ENCODE assay signal across 8 mouse cellular contexts in genomic region chr19:4511116-4511841, GRCm38 (mm10). TPM values are rescaled to one million over a fixed set of nuclear protein-coding genes. Genes with fewer than 3 reads are reported as not detected.
DNase-seq lines count a peak whose midpoint lies in the region; ATAC-seq and TF ChIP-seq lines count a peak whose summit lies in the region.

No protein-coding gene starts in this region.

- no peaks in the 10 kb centered on the region for H3K36me3 ChIP-seq in lung, embryonic 14.5 days (ENCODE audit: insufficient read depth)
- H3K36me3 ChIP-seq in embryonic facial prominence, embryonic 15.5 days = no peaks in the 10 kb centered on the region
- no peaks in the 10 kb centered on the region for H3K36me3 ChIP-seq in limb, embryonic 10.5 days
- H3K36me3 ChIP-seq in neural tube, embryonic 15.5 days = no peaks in the 10 kb centered on the region

- H3K27ac ChIP-seq in lung, embryonic 14.5 days (ENCODE audit: low read depth) = no peak overlapping the region
- no peak overlapping the region for H3K27ac ChIP-seq in embryonic facial prominence, embryonic 15.5 days (replicated peaks)
- H3K27ac ChIP-seq in limb, embryonic 10.5 days = no peak overlapping the region
- no peak overlapping the region for H3K27ac ChIP-seq in neural tube, embryonic 15.5 days (replicated peaks)

- no peaks in the 10 kb centered on the region for H3K9me3 ChIP-seq in lung, embryonic 14.5 days (ENCODE audit: low read depth, low read length)
- H3K9me3 ChIP-seq in embryonic facial prominence, embryonic 15.5 days (replicated peaks) = no peaks in the 10 kb centered on the region
- no peaks in the 10 kb centered on the region for H3K9me3 ChIP-seq in limb, embryonic 10.5 days (replicated peaks)
- H3K9me3 ChIP-seq in neural tube, embryonic 15.5 days (replicated peaks) = no peaks in the 10 kb centered on the region

- peak overlapping the region; percentile 72 for H3K4me3 ChIP-seq in lung, embryonic 14.5 days (ENCODE audit: low read depth, low read length)
- H3K4me3 ChIP-seq in embryonic facial prominence, embryonic 15.5 days (replicated peaks) = peak overlapping the region; percentile 81
- H3K4me3 ChIP-seq in limb, embryonic 10.5 days = peak overlapping the region; percentile 83
- H3K4me3 ChIP-seq in neural tube, embryonic 15.5 days (replicated peaks) = peak overlapping the region; percentile 70

- peak overlapping the region; percentile 53; the same call in 1 of the 2 replicates for H3K9ac ChIP-seq in lung, embryonic 14.5 days
- H3K9ac ChIP-seq in embryonic facial prominence, embryonic 15.5 days = peak overlapping the region; percentile 42; the same call in 1 of the 2 replicates
- H3K9ac ChIP-seq in neural tube, embryonic 15.5 days (replicated peaks) = peak overlapping the region; percentile 46

- peak; percentile 22 for DNase-seq in lung, embryonic 14.5 days
- DNase-seq in lung, postnatal 4 days = no peak
- DNase-seq in limb, embryonic 10.5 days (ENCODE audit: low spot score) = no peak
- no peak for DNase-seq in embryo, embryonic 11 days
- no peak for DNase-seq in gastrocnemius, adult 18-20 months (ENCODE audit: low spot score)
- DNase-seq in urinary bladder, postnatal 14 days (ENCODE audit: low spot score) = no peak

- TF ChIP-seq CTCF in lung, embryonic 14.5 days (IDR thresholded peaks at IDR 0.05; ENCODE audit: low read depth) = no peak

- H3K27me3 ChIP-seq in lung, embryonic 14.5 days (ENCODE audit: insufficient read depth, low read length) = no peaks in the 10 kb centered on the region
- 0 out of 2 replicates have a peak, but pooled peaks cover 4% of the 10 kb centered on the region for H3K27me3 ChIP-seq in embryonic facial prominence, embryonic 15.5 days
- H3K27me3 ChIP-seq in limb, embryonic 10.5 days (ENCODE audit: low read depth, poor library complexity, severe bottlenecking) = peaks cover 13% of the 10 kb centered on the region
- peaks cover 3% of the 10 kb centered on the region; the same call in 1 of the 2 replicates for H3K27me3 ChIP-seq in neural tube, embryonic 15.5 days (replicated peaks)

- peaks cover 3% of the 10 kb centered on the region; the same call in 1 of the 2 replicates for H3K4me1 ChIP-seq in lung, embryonic 14.5 days (ENCODE audit: insufficient read depth)
- peaks cover 35% of the 10 kb centered on the region for H3K4me1 ChIP-seq in embryonic facial prominence, embryonic 15.5 days
- peaks cover 24% of the 10 kb centered on the region for H3K4me1 ChIP-seq in limb, embryonic 10.5 days
- peaks cover 24% of the 10 kb centered on the region for H3K4me1 ChIP-seq in neural tube, embryonic 15.5 days

- H3K4me2 ChIP-seq in lung, embryonic 14.5 days = peak overlapping the region; percentile 91
- H3K4me2 ChIP-seq in embryonic facial prominence, embryonic 15.5 days (replicated peaks) = peak overlapping the region; percentile 94
- peak overlapping the region; percentile 81 for H3K4me2 ChIP-seq in neural tube, embryonic 15.5 days

- ATAC-seq in lung, embryonic 14.5 days (ENCODE audit: insufficient read depth) = no peak
- no peak for ATAC-seq in embryonic facial prominence, embryonic 15.5 days (ENCODE audit: insufficient number of reproducible peaks, low FRiP score, low TSS enrichment, low read depth)
- ATAC-seq in neural tube, embryonic 15.5 days (ENCODE audit: low FRiP score) = no peak

- WGBS in lung, embryonic 14.5 days = 8% methylated on average over 13 of the region's 13 CpGs
- WGBS in embryonic facial prominence, embryonic 15.5 days = 4% methylated on average over 13 of the region's 13 CpGs
- 8% methylated on average over 13 of the region's 13 CpGs for WGBS in limb, embryonic 10.5 days
- 7% methylated on average over 13 of the region's 13 CpGs for WGBS in neural tube, embryonic 15.5 days

RNA-seq across cellular contexts. Expression of gene Pcx, which starts 1.0 kb away (rescaled TPM):
- 12.7 and 14.0 TPM in 2 replicates for polyA plus RNA-seq in lung, embryonic 14.5 days (2014; fragmentation: Nextera tagmentation; extraction: Ambion mirVana)
- polyA plus RNA-seq in embryonic facial prominence, embryonic 15.5 days (2015; fragmentation: Nextera tagmentation; extraction: Ambion mirVana) = 20.1 and 20.2 TPM in 2 replicates
- 15.8 and 18.8 TPM in 2 replicates for polyA plus RNA-seq in limb, embryonic 10.5 days (2016; fragmentation: Nextera tagmentation; extraction: Ambion mirVana)
- polyA plus RNA-seq in neural tube, embryonic 15.5 days (2015; fragmentation: Nextera tagmentation; extraction: Ambion mirVana) = 29.5 and 31.5 TPM in 2 replicates
- total RNA-seq in gastrocnemius, adult 18-20 months (2021) = 100 to 1,000 TPM in 1 of 2 experiments, 10 to 100 TPM in 1; 57.4 to 111 TPM

RNA-seq across cellular contexts. Expression of gene 2010003K11Rik, which starts 12.9 kb away (rescaled TPM):
- not detected in 2 replicates for polyA plus RNA-seq in lung, embryonic 14.5 days (2014; fragmentation: Nextera tagmentation; extraction: Ambion mirVana)
- not detected in 2 replicates for polyA plus RNA-seq in embryonic facial prominence, embryonic 15.5 days (2015; fragmentation: Nextera tagmentation; extraction: Ambion mirVana)
- not detected in 2 replicates for polyA plus RNA-seq in limb, embryonic 10.5 days (2016; fragmentation: Nextera tagmentation; extraction: Ambion mirVana)
- polyA plus RNA-seq in neural tube, embryonic 15.5 days (2015; fragmentation: Nextera tagmentation; extraction: Ambion mirVana) = 0.17 TPM in 1 of 2 replicates, not detected in the other
- not detected for total RNA-seq in gastrocnemius, adult 18-20 months (2021)

RNA-seq across cellular contexts. Expression of gene Syt12, which starts 34.0 kb away (rescaled TPM):
- polyA plus RNA-seq in lung, embryonic 14.5 days (2014; fragmentation: Nextera tagmentation; extraction: Ambion mirVana) = 1.3 and 1.8 TPM in 2 replicates
- polyA plus RNA-seq in embryonic facial prominence, embryonic 15.5 days (2015; fragmentation: Nextera tagmentation; extraction: Ambion mirVana) = 1.5 and 1.7 TPM in 2 replicates
- polyA plus RNA-seq in limb, embryonic 10.5 days (2016; fragmentation: Nextera tagmentation; extraction: Ambion mirVana) = 0.53 and 0.95 TPM in 2 replicates
- 8.8 TPM in 2 replicates for polyA plus RNA-seq in neural tube, embryonic 15.5 days (2015; fragmentation: Nextera tagmentation; extraction: Ambion mirVana)
- 1 to 10 TPM; 1.9 to 2.1 TPM for total RNA-seq in gastrocnemius, adult 18-20 months (2021)
